Mouse (Mus musculus) cerebellum, postnatal 14 days (tissue): ENCODE measurements at regions not wholly inside any gene's neighbourhood (a gene's known extent, or its start where the extent isn't known, plus 50 kb on each side); places are given as distances from the start of the nearest gene placed in this dataset.
"Not testable (repeated sequence)": the region's sequence is repeated elsewhere in the genome, so short reads cannot be mapped to it uniquely, and the experiment has no call there.

ENCODE experiments used
- DNase-seq, 2 experiments: peaks; one replicate each; pipeline ENCODE4 v3.0.0; 2021; ENCODE audit warnings: mixed read lengths in 2 of 2

GRCm38 (mm10) chr12:71533701-71534100 is 224.0 kb downstream of the Dact1 start:
- no peak for DNase-seq

GRCm38 (mm10) chr12:71534199-71534598 is 224.5 kb downstream of the Dact1 start:
- no peak for DNase-seq

GRCm38 (mm10) chr12:71535251-71535650 is 225.6 kb downstream of the Dact1 start:
- no peak for DNase-seq

GRCm38 (mm10) chr12:71535831-71536230 is 226.1 kb downstream of the Dact1 start:
- not testable (repeated sequence) for DNase-seq

GRCm38 (mm10) chr12:71538691-71539090 is 229.0 kb downstream of the Dact1 start:
- no peak for DNase-seq

GRCm38 (mm10) chr12:71540279-71540678 is 230.6 kb downstream of the Dact1 start:
- DNase-seq: no peak

GRCm38 (mm10) chr12:71541961-71542360 is 232.3 kb downstream of the Dact1 start:
- no peak for DNase-seq

GRCm38 (mm10) chr12:71543571-71544119 is 234.0 kb downstream of the Dact1 start:
- DNase-seq: peak; percentile 31 to 32

GRCm38 (mm10) chr12:71544401-71545159 is 234.9 kb downstream of the Dact1 start:
- DNase-seq: peak in 1 of 2 experiments; percentile 20

GRCm38 (mm10) chr12:71546523-71547265 is 237.0 kb downstream of the Dact1 start:
- DNase-seq: no peak

- peak; percentile 56 to 65 for DNase-seq
These were observed 239.7 kb downstream of the Dact1 start for GRCm38 (mm10) chr12:71549336-71549735.

- DNase-seq: no peak
These were observed 244.5 kb downstream of the Dact1 start for GRCm38 (mm10) chr12:71554212-71554611.

- DNase-seq: no peak
These were observed 251.6 kb downstream of the Dact1 start for GRCm38 (mm10) chr12:71561259-71561658.

GRCm38 (mm10) chr12:71561918-71562572 is 252.4 kb downstream of the Dact1 start:
- DNase-seq: no peak

GRCm38 (mm10) chr12:71563219-71563618 is 253.5 kb downstream of the Dact1 start:
- DNase-seq: no peak

GRCm38 (mm10) chr12:71566371-71566770 is 256.7 kb downstream of the Dact1 start:
- no peak for DNase-seq

GRCm38 (mm10) chr12:71568251-71568650 is 258.6 kb downstream of the Dact1 start:
- DNase-seq: no peak

- DNase-seq: no peak
These were observed 259.3 kb downstream of the Dact1 start for GRCm38 (mm10) chr12:71568880-71569390.

- peak in 1 of 2 experiments; percentile 20 for DNase-seq
These were observed 260.0 kb downstream of the Dact1 start for GRCm38 (mm10) chr12:71569662-71570061.

GRCm38 (mm10) chr12:71570116-71570515 is 260.4 kb downstream of the Dact1 start:
- DNase-seq: no peak

GRCm38 (mm10) chr12:71572833-71573446 is 257.9 kb upstream of the Daam1 start:
- no peak for DNase-seq

GRCm38 (mm10) chr12:71573456-71573855 is 257.4 kb upstream of the Daam1 start:
- DNase-seq: no peak

GRCm38 (mm10) chr12:71574685-71575084 is 256.2 kb upstream of the Daam1 start:
- DNase-seq: no peak
